Mouse (Mus musculus) heart, adult 8-10 months (tissue): ENCODE measurements around the gene Nkapd1. TPM values are rescaled to one million over a fixed set of nuclear protein-coding genes. Genes with fewer than 3 reads are reported as not detected.

Experiments used
- total RNA-seq, 4 experiments: library from RNA; stranded (reverse); gene quantifications; 2 replicates each; pipeline ENCODE4 v1.2.4; 2022

The Nkapd1 gene
- total RNA-seq, 4 experiments from 2014 or later: 10.7 to 13.4 (median 11.9) TPM

Other genes with a start within 250 kb of the Nkapd1 start
- 1 to 10 TPM in 3 of 4 experiments, under 1 TPM in 1; 0.87 to 2.5 (median 1.8) TPM for gene Plet1, start 122.9 kb downstream of the Nkapd1 start, total RNA-seq
- gene Pts, start 88.7 kb downstream of the Nkapd1 start, total RNA-seq: 10 to 100 TPM; 30.9 to 41.7 (median 36.7) TPM
- 1 to 10 TPM in 3 of 4 experiments, under 1 TPM in 1; 0.54 to 2.0 (median 1.5) TPM for gene Il18, start 62.6 kb downstream of the Nkapd1 start, total RNA-seq
- under 1 TPM; 0.24 to 0.50 (median 0.45) TPM for gene Bco2, start 62.3 kb downstream of the Nkapd1 start, total RNA-seq
- not detected for gene Tex12, start 56.1 kb downstream of the Nkapd1 start, total RNA-seq
- gene Sdhd, start 13.7 kb downstream of the Nkapd1 start, total RNA-seq: 100 to 1,000 TPM; 662 to 705 (median 698) TPM
- gene Timm8b, start 13.6 kb downstream of the Nkapd1 start, total RNA-seq: 100 to 1,000 TPM; 264 to 310 (median 279) TPM
- gene Pih1d2, start 143 bp downstream of the Nkapd1 start, total RNA-seq: under 1 TPM; 0.38 to 0.63 (median 0.53) TPM
- 100 to 1,000 TPM; 333 to 412 (median 402) TPM for gene Dlat, start 42.3 kb upstream of the Nkapd1 start, total RNA-seq
- gene Dixdc1, start 122.1 kb upstream of the Nkapd1 start, total RNA-seq: 10 to 100 TPM in 1 of 4 experiments, 1 to 10 TPM in 3; 5.3 to 12.8 (median 6.1) TPM
- 1 to 10 TPM; 2.8 to 6.4 (median 4.9) TPM for gene 2310030G06Rik, start 129.1 kb upstream of the Nkapd1 start, total RNA-seq
- 1,000 to 10,000 TPM; 3,411 to 4,078 (median 3,658) TPM for gene Cryab, start 133.9 kb upstream of the Nkapd1 start, total RNA-seq
- 100 to 1,000 TPM; 150 to 156 (median 152) TPM for gene Hspb2, start 134.9 kb upstream of the Nkapd1 start, total RNA-seq
- 1 to 10 TPM; 4.9 to 6.9 (median 5.1) TPM for gene Fdxacb1, start 150.8 kb upstream of the Nkapd1 start, total RNA-seq
- 10 to 100 TPM in 3 of 4 experiments, 1 to 10 TPM in 1; 8.2 to 12.5 (median 11.4) TPM for gene Alg9, start 157.6 kb upstream of the Nkapd1 start, total RNA-seq
- 10 to 100 TPM; 12.0 to 15.6 (median 13.6) TPM for gene 1110032A03Rik, start 158.1 kb upstream of the Nkapd1 start, total RNA-seq
- 10 to 100 TPM in 2 of 4 experiments, 1 to 10 TPM in 2; 6.5 to 11.8 (median 9.8) TPM for gene Ppp2r1b, start 227.8 kb upstream of the Nkapd1 start, total RNA-seq